Mouse (Mus musculus) E14TG2a.4 (cell line): ENCODE results near the gene Cgnl1.

Source experiments
- CTCF ChIP-seq: conservative IDR thresholded peaks from 2 replicates; pipeline ENCODE4 v1.5.1; 2014; ENCODE audit warnings: low read length
- POU5F1 ChIP-seq: IDR thresholded peaks from 2 replicates; pipeline ENCODE4 v1.6.1; 2014; ENCODE audit warnings: low read length, borderline replicate concordance

DNA sequence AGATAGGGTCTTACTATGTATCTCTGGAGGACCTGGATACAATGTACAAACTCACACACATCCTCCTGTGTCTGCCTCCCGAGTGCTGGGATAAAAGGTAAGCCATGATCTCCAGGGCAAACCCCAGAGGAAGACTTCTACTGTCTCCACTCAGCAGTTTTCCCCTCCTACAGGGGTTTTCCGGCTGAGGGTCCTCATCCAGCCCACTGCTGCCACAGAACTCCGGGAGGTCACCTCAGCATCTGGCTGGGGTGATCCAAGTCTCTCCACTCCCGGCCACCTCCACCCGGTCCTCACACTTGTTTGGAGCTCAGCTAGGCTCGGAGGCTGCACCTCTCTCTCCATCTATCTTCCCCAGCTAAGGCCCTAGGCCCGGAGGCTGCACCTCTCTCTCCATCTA, 31.9 kb upstream of the Cgnl1 start:
- TF ChIP-seq POU5F1 (no peak), CTCF (no peak)
